Mouse (Mus musculus) forebrain, embryonic 16.5 days (tissue): ENCODE data around the gene Rufy4. TPM values are rescaled to one million over a fixed set of nuclear protein-coding genes. Genes with fewer than 3 reads are reported as not detected.

ENCODE experiments used
- ATAC-seq: fragments of 200-750 bp; cut with Nextera tagmentation; 2 replicates; pipeline ENCODE4 v1.8.0; 2017; ENCODE audit warnings: mild to moderate bottlenecking, moderate library complexity
- H3K27ac ChIP-seq: fragments of 300-500 bp; sonication (generic); 2 replicates; pipeline ENCODE4 v1.5.1; 2014; ENCODE audit warnings: low read length, control low read depth
- H3K27me3 ChIP-seq: fragments of 300-500 bp; sonication (generic); replicated peaks from 2 replicates; pipeline ENCODE4 v1.6.1; 2014; ENCODE audit warnings: low read length; ENCODE audit not compliant: control insufficient read depth, insufficient read depth
- H3K36me3 ChIP-seq: fragments of 300-500 bp; sonication (generic); 2 replicates; pipeline ENCODE4 v1.6.1; 2014; ENCODE audit not compliant: control insufficient read depth, insufficient read depth
- H3K4me1 ChIP-seq: fragments of 300-500 bp; sonication (generic); replicated peaks from 2 replicates; pipeline ENCODE4 v1.6.1; 2014; ENCODE audit warnings: low read length; ENCODE audit not compliant: control insufficient read depth, insufficient read depth
- H3K4me2 ChIP-seq: fragments of 300-500 bp; sonication (generic); 2 replicates; pipeline ENCODE4 v1.6.1; 2014; ENCODE audit warnings: mild to moderate bottlenecking, low read length, control low read depth
- H3K4me3 ChIP-seq: fragments of 300-500 bp; sonication (generic); replicated peaks from 2 replicates; pipeline ENCODE4 v1.5.1; 2014; ENCODE audit warnings: mild to moderate bottlenecking, low read length, control low read depth
- H3K9ac ChIP-seq: fragments of 300-500 bp; sonication (generic); replicated peaks from 2 replicates; pipeline ENCODE4 v1.6.1; 2014; ENCODE audit warnings: low read depth, low read length, control low read depth
- H3K9me3 ChIP-seq: fragments of 300-500 bp; sonication (generic); 2 replicates; pipeline ENCODE4 v1.6.1; 2016; ENCODE audit warnings: low read length; ENCODE audit not compliant: control insufficient read depth
- WGBS: fragments of 180-500 bp; shearing (Covaris S2); extraction: QIAGEN DNeasy Blood & Tissue Kit; methylation state at CpG from one replicate; pipeline ENCODE4 v1.1.7; 2014; 5-methylcytosine and 5-hydroxymethylcytosine counted together
- polyA plus RNA-seq: library from polyadenylated mRNA; unstranded; fragments of >200 nt; fragmentation: Nextera tagmentation; extraction: Ambion mirVana; gene quantifications from 2 replicates; pipeline ENCODE4 v1.2.1, GENCODE M21; 2015

The Rufy4 gene
- polyA plus RNA-seq, 1 experiment from 2014 or later, result 0.32 TPM

GRCm38 (mm10) chr1:74135326-74135950 lies 10.1 kb downstream of the Rufy4 start:
- Histone ChIP-seq H3K27ac (no peak overlapping the region), H3K9ac (no peak overlapping the region), H3K36me3 (no peaks in the 10 kb centered on the region), H3K4me1 (no peaks in the 10 kb centered on the region), H3K4me3 (no peak overlapping the region), H3K27me3 (no peaks in the 10 kb centered on the region), H3K9me3 (no peaks in the 10 kb centered on the region), H3K4me2 (no peak overlapping the region)
- whole genome bisulfite sequencing, result 85% methylated on average over 6 of the region's 6 CpGs
- ATAC-seq, result no peak

GRCm38 (mm10) chr1:74139415-74139814 lies 14.1 kb downstream of the Rufy4 start:
- H3K9me3 ChIP-seq, result no peaks in the 10 kb centered on the region
- H3K4me3 ChIP-seq, result no peak overlapping the region
- no peaks in the 10 kb centered on the region for H3K36me3 ChIP-seq
- H3K27ac ChIP-seq, result no peak overlapping the region
- 57% methylated on average over 3 of the region's 3 CpGs for WGBS
- H3K27me3 ChIP-seq, result no peaks in the 10 kb centered on the region
- no peaks in the 10 kb centered on the region for H3K4me1 ChIP-seq
- H3K4me2 ChIP-seq, result no peak overlapping the region
- ATAC-seq, result no peak
- no peak overlapping the region for H3K9ac ChIP-seq

GRCm38 (mm10) chr1:74141781-74142180 lies 16.4 kb downstream of the Rufy4 start:
- Histone ChIP-seq H3K36me3 (no peaks in the 10 kb centered on the region), H3K27ac (no peak overlapping the region), H3K9ac (no peak overlapping the region), H3K4me2 (no peak overlapping the region), H3K4me1 (no peaks in the 10 kb centered on the region), H3K4me3 (no peak overlapping the region), H3K9me3 (no peaks in the 10 kb centered on the region), H3K27me3 (no peaks in the 10 kb centered on the region)
- WGBS, result 80% methylated on average over 8 of the region's 8 CpGs
- ATAC-seq, result no peak

GRCm38 (mm10) chr1:74149106-74149885 lies 24.0 kb downstream of the Rufy4 start:
- ATAC-seq, result no peak
- no peak overlapping the region for H3K9ac ChIP-seq
- H3K4me3 ChIP-seq, result no peak overlapping the region
- H3K9me3 ChIP-seq, result no peaks in the 10 kb centered on the region
- H3K4me1 ChIP-seq, result no peaks in the 10 kb centered on the region
- WGBS, result 95% methylated on average over 6 of the region's 6 CpGs
- no peak overlapping the region for H3K4me2 ChIP-seq
- no peaks in the 10 kb centered on the region for H3K27me3 ChIP-seq
- H3K36me3 ChIP-seq, result no peaks in the 10 kb centered on the region
- no peak overlapping the region for H3K27ac ChIP-seq

- no peak for ATAC-seq
- no peaks in the 10 kb centered on the region for H3K9me3 ChIP-seq
- whole genome bisulfite sequencing, result 78% methylated on average over 3 of the region's 3 CpGs
These were observed 24.8 kb downstream of the Rufy4 start for GRCm38 (mm10) chr1:74150101-74150500.

GRCm38 (mm10) chr1:74151091-74151490 lies 25.8 kb downstream of the Rufy4 start:
- Histone ChIP-seq H3K36me3 (no peaks in the 10 kb centered on the region), H3K4me3 (no peak overlapping the region), H3K9me3 (no peaks in the 10 kb centered on the region), H3K4me2 (no peak overlapping the region), H3K4me1 (no peaks in the 10 kb centered on the region), H3K27ac (no peak overlapping the region), H3K9ac (no peak overlapping the region), H3K27me3 (no peaks in the 10 kb centered on the region)
- ATAC-seq, result no peak
- WGBS, result 84% methylated on average over 3 of the region's 3 CpGs

More at GRCm38 (mm10) chr1:74150101-74150500, 24.8 kb downstream of the Rufy4 start:
- no peak overlapping the region for H3K4me3 ChIP-seq
- no peak overlapping the region for H3K4me2 ChIP-seq
- H3K4me1 ChIP-seq, result no peaks in the 10 kb centered on the region
- no peak overlapping the region for H3K27ac ChIP-seq
- H3K9ac ChIP-seq, result no peak overlapping the region
- no peaks in the 10 kb centered on the region for H3K27me3 ChIP-seq
- no peaks in the 10 kb centered on the region for H3K36me3 ChIP-seq

- ATAC-seq, result no peak
These were observed 28.3 kb downstream of the Rufy4 start, which contains the start of gene Cxcr2 for GRCm38 (mm10) chr1:74153461-74154184. Gene Cxcr2, plus strand, starts transcription at chr1:74153989.

GRCm38 (mm10) chr1:74155435-74156012 lies 30.2 kb downstream of the Rufy4 start:
- no peak for ATAC-seq
- no peaks in the 10 kb centered on the region for H3K27me3 ChIP-seq
- H3K9me3 ChIP-seq, result no peaks in the 10 kb centered on the region
- H3K4me2 ChIP-seq, result no peak overlapping the region
- no peak overlapping the region for H3K9ac ChIP-seq
- WGBS, result 93% methylated on average over 6 of the region's 6 CpGs
- no peaks in the 10 kb centered on the region for H3K36me3 ChIP-seq
- H3K4me3 ChIP-seq, result no peak overlapping the region
- H3K4me1 ChIP-seq, result no peaks in the 10 kb centered on the region
- no peak overlapping the region for H3K27ac ChIP-seq

More at GRCm38 (mm10) chr1:74153461-74154184, 28.3 kb downstream of the Rufy4 start, which contains the start of gene Cxcr2:
- H3K9me3 ChIP-seq, result no peaks in the 10 kb centered on the region
- no peak within 1 kb of the TSS for H3K27ac ChIP-seq
- WGBS, result 82% methylated on average over 8 of the region's 8 CpGs
- H3K27me3 ChIP-seq, result no peaks in the 10 kb centered on the region
- no peaks in the 10 kb centered on the region for H3K36me3 ChIP-seq
- H3K4me1 ChIP-seq, result no peaks in the 10 kb centered on the region
- no peak within 1 kb of the TSS for H3K4me3 ChIP-seq
- H3K9ac ChIP-seq, result no peak within 1 kb of the TSS
- H3K4me2 ChIP-seq, result no peak within 1 kb of the TSS

- no peak overlapping the region for H3K9ac ChIP-seq
- no peak overlapping the region for H3K27ac ChIP-seq
- H3K27me3 ChIP-seq, result no peaks in the 10 kb centered on the region
- no peak overlapping the region for H3K4me3 ChIP-seq
- no peak overlapping the region for H3K4me2 ChIP-seq
- H3K4me1 ChIP-seq, result no peaks in the 10 kb centered on the region
- no peak for ATAC-seq
- H3K9me3 ChIP-seq, result no peaks in the 10 kb centered on the region
- no peaks in the 10 kb centered on the region for H3K36me3 ChIP-seq
- 64% methylated on average over 14 of the region's 14 CpGs for WGBS
These were observed 31.1 kb downstream of the Rufy4 start for GRCm38 (mm10) chr1:74156381-74156910.
